Mouse (Mus musculus): ENCODE results near the gene Ptprh.
"Not testable (repeated sequence)": the region's sequence is repeated elsewhere in the genome, so short reads cannot be mapped to it uniquely, and the experiment has no call there.

Gene Ptprh

DNA sequence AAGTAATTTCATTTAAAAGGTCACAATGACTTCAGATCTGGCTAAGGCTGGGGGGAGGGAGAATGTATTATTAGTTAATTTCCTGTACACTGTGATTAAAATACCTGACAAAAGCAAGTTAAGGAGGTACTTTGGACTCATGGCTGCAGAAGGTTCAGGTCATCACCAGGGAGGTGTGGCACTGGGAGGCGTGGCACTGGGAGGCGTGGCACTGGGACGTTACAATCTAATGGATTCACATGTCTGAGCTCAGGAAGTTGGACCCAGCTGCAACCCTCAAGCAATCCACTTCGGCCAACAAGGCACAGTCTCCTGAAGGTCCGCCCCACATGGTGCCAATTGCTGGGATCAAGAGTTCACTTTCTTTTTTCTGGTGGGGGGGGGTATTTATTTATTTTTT is 4.2 kb upstream of the Ptprh start:
- in situ Hi-C loops (cut with MboI, MseI), result no loop called here

- in situ Hi-C loops (cut with MboI, MseI), result no loop called here
These were observed 872 bp downstream of the Ptprh start for GRCm38 (mm10) chr7:4602969-4603368.

DNA sequence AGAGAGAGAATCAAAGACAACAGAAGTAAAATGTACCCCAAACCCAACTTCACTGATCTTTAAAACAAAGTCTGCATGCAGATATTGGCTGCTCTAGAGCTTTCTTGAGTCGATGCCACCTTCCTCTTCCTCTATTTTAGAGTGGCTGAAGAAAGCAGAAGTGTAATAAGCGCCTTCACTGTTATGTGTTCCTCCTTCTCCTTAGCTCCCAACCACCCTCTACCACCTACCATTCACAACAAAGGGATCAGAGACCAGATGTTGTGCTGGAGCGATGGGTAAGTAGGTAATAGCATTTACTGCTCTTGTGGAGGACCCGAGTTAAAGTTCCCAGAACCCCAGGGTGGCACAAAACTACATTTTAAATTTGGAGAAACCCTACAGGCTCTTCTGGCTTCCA is 6.8 kb downstream of the Ptprh start:
- in situ Hi-C loops (cut with MboI, MseI), result not testable (repeated sequence)

GRCm38 (mm10) chr7:4581481-4581880 is 22.4 kb downstream of the Ptprh start:
- in situ Hi-C loops (cut with MboI, MseI), result not testable (repeated sequence)

DNA sequence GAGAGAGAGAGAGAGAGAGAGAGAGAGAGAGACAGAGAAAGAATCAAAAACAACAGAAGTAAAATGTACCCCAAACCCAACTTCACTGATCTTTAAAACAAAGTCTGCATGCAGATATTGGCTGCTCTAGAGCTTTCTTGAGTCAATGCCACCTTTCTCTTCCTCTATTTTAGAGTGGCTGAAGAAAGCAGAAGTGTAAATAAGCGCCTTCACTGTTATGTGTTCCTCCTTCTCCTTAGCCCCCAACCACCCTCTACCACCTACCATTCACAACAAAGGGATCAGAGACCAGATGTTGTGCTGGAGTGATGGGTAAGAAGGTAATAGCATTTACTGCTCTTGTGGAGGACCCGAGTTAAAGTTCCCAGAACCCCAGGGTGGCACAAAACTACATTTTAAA is 31.5 kb downstream of the Ptprh start:
- in situ Hi-C loops (cut with MboI, MseI), result not testable (repeated sequence)

GRCm38 (mm10) chr7:4562660-4563059 is 41.2 kb downstream of the Ptprh start:
- in situ Hi-C loops (cut with MboI, MseI), result loop anchor here (10.0 kb wide), 1 partner anchor 52 kb away; no protein-coding TSS in a partner anchor

DNA sequence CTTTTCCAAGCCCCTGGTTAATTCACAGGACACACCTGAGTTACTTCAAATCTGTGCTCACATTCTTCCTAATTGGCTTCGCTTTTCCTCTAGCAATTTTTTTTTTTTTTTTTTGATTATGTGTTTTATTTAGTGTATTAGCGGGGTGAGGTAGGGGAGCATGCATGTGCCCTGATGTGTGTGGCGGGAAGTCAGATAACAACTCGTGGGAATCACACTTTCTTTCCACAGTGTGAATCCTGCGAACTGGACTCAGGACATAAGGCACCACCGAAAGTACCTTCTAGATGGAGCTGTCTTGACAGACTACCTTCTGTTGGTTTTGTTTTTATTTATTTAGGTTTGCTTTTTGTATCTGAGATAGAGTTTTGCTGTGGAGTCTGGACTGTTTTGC is 46.7 kb downstream of the Ptprh start:
- in situ Hi-C loops (cut with MboI, MseI), result no loop called here

GRCm38 (mm10) chr7:4556256-4557166 is 47.3 kb downstream of the Ptprh start:
- in situ Hi-C loops (cut with MboI, MseI), result no loop called here

GRCm38 (mm10) chr7:4547221-4547641 is 56.6 kb downstream of the Ptprh start, which contains the start of gene Syt5:
Gene Syt5 (minus strand): TSS chr7:4547541.
- in situ Hi-C loops (cut with MboI, MseI), result no loop called here

DNA sequence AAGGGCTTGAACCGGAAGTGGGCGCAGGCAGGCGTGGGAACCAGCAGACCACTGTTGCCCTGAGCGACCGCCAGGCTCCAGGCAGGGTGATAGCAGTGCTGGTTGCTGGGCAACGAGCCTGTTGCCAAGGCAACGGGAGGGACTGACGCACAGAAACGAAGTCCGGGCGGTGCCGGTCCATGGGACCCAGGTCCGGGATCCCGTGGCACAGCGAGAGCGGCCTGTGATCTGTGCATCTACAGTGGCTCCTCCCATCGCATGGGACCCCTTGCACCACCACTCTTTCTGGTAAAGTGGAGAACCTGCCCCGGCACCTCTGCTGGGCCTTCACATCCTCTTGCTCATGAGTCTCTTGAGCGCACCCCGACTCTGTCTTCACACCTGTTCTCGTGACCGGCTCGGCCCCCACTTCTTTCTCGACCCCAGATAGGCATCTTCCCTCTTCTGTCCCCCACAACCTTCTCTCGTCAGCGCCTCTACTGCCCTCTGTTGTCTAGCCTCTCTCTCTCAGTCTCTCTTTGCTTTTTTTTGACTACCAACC is 57.2 kb downstream of the Ptprh start:
- in situ Hi-C loops (cut with MboI, MseI), result no loop called here

- in situ Hi-C loops (cut with MboI, MseI), result no loop called here
These were observed 57.8 kb downstream of the Ptprh start for GRCm38 (mm10) chr7:4546050-4546449.

DNA sequence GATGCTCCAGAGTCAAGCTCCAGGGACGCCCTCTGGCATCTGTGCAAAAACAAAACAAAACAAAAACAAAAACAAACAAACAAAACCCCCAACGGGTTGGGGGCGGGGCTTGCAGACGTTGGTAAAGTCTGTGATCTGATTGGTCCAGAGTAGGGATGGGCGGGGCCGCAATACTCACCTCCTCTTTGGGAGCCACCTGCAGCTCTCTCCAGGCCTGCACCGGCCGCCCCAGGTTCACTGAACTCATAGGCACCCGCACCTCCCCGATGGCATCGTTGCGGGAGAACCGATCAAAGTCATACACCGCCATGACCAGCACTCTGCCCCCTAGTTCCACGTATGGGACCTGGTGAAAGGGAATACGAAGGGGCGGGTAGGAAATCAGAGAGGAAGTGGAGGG is 61.8 kb downstream of the Ptprh start:
- in situ Hi-C loops (cut with MboI, MseI), result no loop called here

DNA sequence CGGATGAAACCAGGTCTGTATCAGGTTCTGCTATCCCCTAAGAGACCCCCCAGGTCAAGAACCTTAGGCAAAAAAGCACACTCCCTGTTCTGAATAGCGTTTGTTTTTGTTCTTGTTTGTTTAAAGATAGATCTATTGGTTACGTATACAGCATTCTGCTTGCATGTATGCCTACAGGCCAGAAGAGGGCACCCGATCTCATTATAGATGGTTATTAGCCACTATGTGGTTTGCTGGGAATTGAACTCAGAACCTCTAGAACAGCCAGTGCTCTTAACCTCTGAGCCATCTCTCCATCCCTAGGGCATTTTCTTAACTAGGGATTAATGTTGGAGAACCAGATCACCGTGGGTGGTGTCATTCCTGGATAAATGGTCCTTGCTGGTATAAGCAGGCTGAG is 62.5 kb downstream of the Ptprh start:
- in situ Hi-C loops (cut with MboI, MseI), result no loop called here

- in situ Hi-C loops (cut with MboI, MseI), result no loop called here
These were observed 64.8 kb downstream of the Ptprh start for GRCm38 (mm10) chr7:4539019-4539418.

GRCm38 (mm10) chr7:4537181-4537580 is 66.7 kb downstream of the Ptprh start:
- in situ Hi-C loops (cut with MboI, MseI), result no loop called here

- in situ Hi-C loops (cut with MboI, MseI), result no loop called here
These were observed 67.5 kb downstream of the Ptprh start for GRCm38 (mm10) chr7:4536369-4536768.

GRCm38 (mm10) chr7:4532005-4532729 is 71.7 kb downstream of the Ptprh start, which contains the start of gene Dnaaf3:
Gene Dnaaf3 (minus strand): TSS chr7:4532453.
- in situ Hi-C loops (cut with MboI, MseI), result no loop called here

DNA sequence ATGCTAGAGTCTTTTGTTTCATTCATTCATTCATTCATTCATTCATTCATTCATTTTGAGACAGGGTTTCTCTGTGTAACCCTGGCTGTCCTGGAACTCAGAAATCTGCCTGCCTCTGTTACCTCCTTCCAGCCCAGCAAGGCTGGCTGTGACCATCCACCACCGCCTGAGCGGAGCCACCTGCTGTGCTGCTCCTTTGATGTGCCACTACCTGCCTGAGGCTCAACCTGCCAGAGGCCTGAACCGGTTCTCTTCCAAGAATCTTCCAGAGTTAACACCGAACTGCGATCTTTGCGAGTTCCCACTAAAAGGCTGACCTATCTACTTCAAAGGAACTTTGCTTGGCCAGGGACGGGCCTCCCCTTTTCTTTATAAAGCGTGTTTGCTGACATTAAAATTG is 73.7 kb downstream of the Ptprh start:
- in situ Hi-C loops (cut with MboI, MseI), result not testable (repeated sequence)

DNA sequence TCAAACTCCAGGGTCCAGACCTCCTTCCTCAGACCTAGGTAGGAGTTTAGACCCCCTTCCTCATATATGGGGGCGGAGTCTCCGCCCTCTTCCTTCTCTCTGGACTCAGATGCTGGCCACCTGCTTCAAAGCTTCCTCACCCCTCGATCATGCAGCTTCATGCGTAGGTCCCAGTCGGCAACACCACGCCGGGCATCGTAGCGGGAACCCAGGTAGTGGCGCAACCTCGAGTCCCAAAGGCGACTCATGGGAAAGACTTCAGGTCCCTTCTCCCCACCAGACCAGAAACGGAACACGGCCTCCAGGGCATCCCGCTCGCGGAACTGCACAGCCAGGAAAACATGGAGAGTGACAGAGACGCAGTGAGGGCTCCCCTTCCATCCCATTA is 76.5 kb downstream of the Ptprh start:
- in situ Hi-C loops (cut with MboI, MseI), result no loop called here

GRCm38 (mm10) chr7:4526341-4527301 is 77.2 kb downstream of the Ptprh start:
- in situ Hi-C loops (cut with MboI, MseI), result no loop called here
